Mouse (Mus musculus): ENCODE results near the gene Smco4. TPM values are rescaled to one million over a fixed set of nuclear protein-coding genes. Genes with fewer than 3 reads are reported as not detected.
A peak's percentile ranks its signal among the peaks of the same experiment; 100 is the strongest.

Smco4 gene
- polyA plus RNA-seq, 1 experiment from 2014 or later, result 1.5 TPM

DNA sequence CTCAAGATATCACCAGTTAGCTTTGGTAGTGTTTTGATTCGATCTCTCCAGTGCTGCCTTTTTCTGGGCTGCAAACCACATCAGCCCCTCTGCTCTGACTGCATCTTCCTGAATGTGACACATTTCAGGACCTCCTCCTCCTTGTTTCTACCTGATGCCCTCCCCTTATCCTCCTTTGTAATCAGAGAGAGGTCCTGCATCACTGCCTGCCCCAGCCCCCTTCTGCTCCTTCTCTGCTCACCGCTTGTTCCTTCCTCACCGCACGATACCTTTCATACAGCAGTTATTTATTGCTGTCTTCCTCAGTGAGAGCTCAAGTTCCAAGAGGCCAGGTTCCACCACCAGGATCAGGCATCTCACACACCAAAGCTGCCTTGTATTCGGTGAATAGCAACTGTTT is 38.0 kb downstream of the Smco4 start:
- peaks cover 48% of the 10 kb centered on the region for H3K4me1 ChIP-seq (ENCODE audit: control insufficient read depth, insufficient read depth, low read length)
- H3K9me3 ChIP-seq (replicated peaks; ENCODE audit: control insufficient read depth, low read length), result no peaks in the 10 kb centered on the region
- ATAC-seq (replicated peaks; ENCODE audit: extremely low read depth, insufficient read depth, low FRiP score), result no peak
- no peak overlapping the region for H3K9ac ChIP-seq (ENCODE audit: low read length)
- H3K4me2 ChIP-seq (ENCODE audit: low read depth, low read length), result no peak overlapping the region
- no peak overlapping the region for H3K4me3 ChIP-seq (ENCODE audit: low read length)
- H3K36me3 ChIP-seq (ENCODE audit: control insufficient read depth, insufficient read depth), result no peaks in the 10 kb centered on the region
- no peaks in the 10 kb centered on the region for H3K27me3 ChIP-seq (ENCODE audit: control insufficient read depth, insufficient read depth, low read length)
- WGBS, result 82% methylated on average over 5 of the region's 5 CpGs
- H3K27ac ChIP-seq (ENCODE audit: low read length), result no peak overlapping the region

DNA sequence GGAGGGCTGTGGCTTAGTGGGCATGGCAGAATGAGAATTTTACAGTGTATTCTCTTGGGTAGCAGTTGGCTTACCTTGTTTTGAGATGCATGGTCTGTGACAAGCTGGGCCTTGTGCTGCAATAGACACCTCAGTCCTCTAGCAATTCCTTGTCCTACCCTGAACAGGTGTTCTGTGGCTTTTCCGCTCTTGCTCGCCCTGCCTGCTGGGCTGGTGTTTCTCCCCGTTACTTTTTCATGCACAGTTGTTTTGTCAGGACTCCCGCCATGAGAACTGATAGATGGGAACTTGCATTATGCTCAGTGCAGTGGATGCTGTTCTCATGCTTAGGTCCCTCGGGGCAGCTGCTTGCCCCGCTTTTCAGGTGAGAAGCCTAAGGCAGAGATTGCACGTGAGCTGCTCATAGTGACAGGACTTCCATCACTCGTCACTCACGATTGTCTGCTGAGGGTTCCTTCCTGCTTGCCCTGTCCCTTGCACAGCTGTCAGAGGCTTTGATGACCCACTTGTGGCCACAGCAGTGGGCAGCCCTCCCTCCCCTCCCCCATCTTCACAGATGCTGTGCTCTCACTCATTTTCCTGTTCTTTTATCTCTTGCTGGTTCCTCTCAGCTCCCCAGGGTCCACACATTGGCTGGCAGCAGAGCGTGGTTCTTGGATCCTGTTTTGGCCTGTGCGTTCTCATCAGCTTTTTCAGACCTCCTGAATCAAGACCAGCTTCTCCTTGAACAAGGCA is 40.3 kb downstream of the Smco4 start:
- Histone ChIP-seq H3K27me3 (ENCODE audit: control insufficient read depth, insufficient read depth, low read length) (no peaks in the 10 kb centered on the region), H3K4me1 (ENCODE audit: control insufficient read depth, insufficient read depth, low read length) (peaks cover 42% of the 10 kb centered on the region), H3K9me3 (replicated peaks; ENCODE audit: control insufficient read depth, low read length) (no peaks in the 10 kb centered on the region), H3K4me3 (ENCODE audit: low read length) (no peak overlapping the region), H3K4me2 (ENCODE audit: low read depth, low read length) (no peak overlapping the region), H3K36me3 (ENCODE audit: control insufficient read depth, insufficient read depth) (no peaks in the 10 kb centered on the region), H3K9ac (ENCODE audit: low read length) (no peak overlapping the region), H3K27ac (ENCODE audit: low read length) (no peak overlapping the region)
- ATAC-seq (replicated peaks; ENCODE audit: extremely low read depth, insufficient read depth, low FRiP score), result no peak
- WGBS, result 63% methylated on average over 11 of the region's 11 CpGs

DNA sequence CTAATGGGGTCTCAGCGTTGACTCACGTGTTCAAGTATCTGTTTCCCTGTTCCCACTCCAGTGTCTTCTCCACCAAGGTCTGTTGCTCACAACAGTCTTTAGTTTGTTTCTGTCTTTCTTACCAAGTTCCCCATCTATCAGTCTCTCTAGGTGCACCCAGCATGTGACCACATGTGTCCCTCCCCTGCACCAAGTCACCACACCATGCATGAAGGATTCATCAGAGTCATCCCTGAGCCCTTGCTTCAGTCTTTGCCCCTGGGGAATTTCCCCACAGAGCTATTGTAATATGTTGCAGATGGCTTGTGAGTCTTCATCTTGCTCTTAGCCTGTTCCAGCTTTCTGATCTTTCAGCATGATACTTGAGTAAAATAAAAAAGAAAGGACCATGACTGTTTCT is 40.9 kb downstream of the Smco4 start:
- WGBS, result 65% methylated on average over 2 of the region's 2 CpGs
- H3K4me3 ChIP-seq (ENCODE audit: low read length), result no peak overlapping the region
- H3K4me2 ChIP-seq (ENCODE audit: low read depth, low read length), result no peak overlapping the region
- H3K27me3 ChIP-seq (ENCODE audit: control insufficient read depth, insufficient read depth, low read length), result no peaks in the 10 kb centered on the region
- peaks cover 36% of the 10 kb centered on the region for H3K4me1 ChIP-seq (ENCODE audit: control insufficient read depth, insufficient read depth, low read length)
- H3K27ac ChIP-seq (ENCODE audit: low read length), result no peak overlapping the region
- no peaks in the 10 kb centered on the region for H3K9me3 ChIP-seq (replicated peaks; ENCODE audit: control insufficient read depth, low read length)
- no peaks in the 10 kb centered on the region for H3K36me3 ChIP-seq (ENCODE audit: control insufficient read depth, insufficient read depth)
- ATAC-seq (replicated peaks; ENCODE audit: extremely low read depth, insufficient read depth, low FRiP score), result no peak
- no peak overlapping the region for H3K9ac ChIP-seq (ENCODE audit: low read length)

DNA sequence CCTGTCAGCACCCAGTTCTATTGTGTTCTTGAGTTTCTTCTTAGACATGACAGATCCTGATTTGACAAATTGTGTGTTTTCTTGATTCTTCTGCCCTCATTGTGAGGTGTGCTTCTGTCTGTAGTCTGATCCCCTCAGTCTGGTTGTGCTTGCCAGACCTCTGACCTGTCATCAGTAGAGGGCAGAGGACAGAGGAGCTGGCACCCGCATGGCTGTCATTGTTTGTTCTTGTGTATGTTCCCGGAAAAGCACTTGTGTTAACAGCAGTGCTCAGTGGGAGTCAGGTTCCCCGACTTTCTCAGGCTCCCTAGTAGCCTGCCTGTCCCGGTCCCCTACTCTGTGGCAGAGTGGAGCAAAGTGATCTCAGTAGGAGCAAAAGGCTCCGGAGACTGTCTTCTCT is 42.2 kb downstream of the Smco4 start:
- WGBS, result 43% methylated on average over 5 of the region's 5 CpGs
- Histone ChIP-seq H3K4me2 (ENCODE audit: low read depth, low read length) (no peak overlapping the region), H3K9ac (ENCODE audit: low read length) (no peak overlapping the region), H3K27me3 (ENCODE audit: control insufficient read depth, insufficient read depth, low read length) (no peaks in the 10 kb centered on the region), H3K9me3 (replicated peaks; ENCODE audit: control insufficient read depth, low read length) (no peaks in the 10 kb centered on the region), H3K36me3 (ENCODE audit: control insufficient read depth, insufficient read depth) (no peaks in the 10 kb centered on the region), H3K27ac (ENCODE audit: low read length) (no peak overlapping the region), H3K4me3 (ENCODE audit: low read length) (no peak overlapping the region), H3K4me1 (ENCODE audit: control insufficient read depth, insufficient read depth, low read length) (peaks cover 28% of the 10 kb centered on the region)
- 0 out of 2 replicates have a peak, but pooled peaks have one; percentile 11 for ATAC-seq (replicated peaks; ENCODE audit: extremely low read depth, insufficient read depth, low FRiP score)

DNA sequence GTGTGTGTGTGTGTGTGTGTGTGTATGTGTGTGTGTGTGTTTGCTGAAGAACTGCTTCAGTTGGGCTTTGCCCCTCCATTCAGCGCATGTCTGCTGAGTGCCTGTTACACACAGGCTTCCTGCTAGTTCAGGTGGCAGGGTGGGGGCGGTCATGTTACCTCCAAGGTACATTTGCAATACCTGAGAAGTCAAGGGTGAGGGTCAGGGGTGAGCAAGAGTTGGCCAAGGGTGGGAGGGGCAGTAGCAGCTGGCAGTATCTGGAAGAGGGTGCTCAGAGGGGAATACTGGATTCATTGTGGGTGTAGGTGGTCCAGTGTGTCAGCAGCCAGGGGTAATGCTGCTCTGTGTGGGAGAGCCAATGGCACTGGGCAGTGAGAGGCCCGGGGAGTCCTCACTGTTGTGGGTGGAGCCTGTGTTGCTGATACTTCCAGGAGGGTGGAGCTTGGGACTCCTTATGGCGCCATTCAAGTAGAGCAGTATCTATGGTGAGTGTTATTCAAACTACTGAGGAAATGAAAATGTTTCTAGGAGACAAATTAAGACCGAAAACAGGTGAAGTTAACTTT is 43.7 kb downstream of the Smco4 start:
- 83% methylated on average over 5 of the region's 5 CpGs for WGBS

DNA sequence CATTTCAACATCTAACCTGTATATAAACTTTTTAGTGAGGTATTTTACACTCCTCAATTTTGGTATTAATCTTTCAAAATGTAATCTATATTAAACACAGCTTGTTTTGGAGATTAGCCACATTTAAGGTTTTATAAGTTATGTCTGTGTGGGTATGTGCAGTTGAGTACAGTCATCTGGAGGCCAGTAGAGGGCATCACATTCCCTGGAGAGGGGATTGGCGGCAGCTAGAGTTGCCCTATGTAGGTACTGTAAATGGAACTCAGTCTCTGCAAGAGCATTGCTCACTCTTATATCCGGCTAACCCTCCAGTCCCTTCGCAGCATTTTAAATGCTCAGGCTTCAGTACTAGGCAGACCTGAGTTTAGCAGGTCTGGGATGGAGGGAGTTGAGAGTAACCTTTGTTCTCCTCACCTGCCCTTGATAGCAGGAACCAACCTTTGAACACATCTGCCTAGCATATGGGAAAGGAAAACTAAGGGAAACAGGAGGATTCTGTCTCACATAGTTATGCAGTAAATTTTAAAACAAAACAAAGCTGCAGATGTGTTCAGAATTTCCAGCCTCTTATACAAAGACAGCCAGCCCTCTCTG is 44.3 kb downstream of the Smco4 start:
- 86% methylated on average over 3 of the region's 3 CpGs for WGBS

More for the DNA sequence above, 43.7 kb downstream of the Smco4 start:
- no peaks in the 10 kb centered on the region for H3K36me3 ChIP-seq (ENCODE audit: control insufficient read depth, insufficient read depth)
- no peak overlapping the region for H3K27ac ChIP-seq (ENCODE audit: low read length)
- H3K4me1 ChIP-seq (ENCODE audit: control insufficient read depth, insufficient read depth, low read length), result peaks cover 29% of the 10 kb centered on the region
- ATAC-seq (replicated peaks; ENCODE audit: extremely low read depth, insufficient read depth, low FRiP score), result no peak
- H3K9me3 ChIP-seq (replicated peaks; ENCODE audit: control insufficient read depth, low read length), result no peaks in the 10 kb centered on the region
- no peak overlapping the region for H3K4me2 ChIP-seq (ENCODE audit: low read depth, low read length)
- no peaks in the 10 kb centered on the region for H3K27me3 ChIP-seq (ENCODE audit: control insufficient read depth, insufficient read depth, low read length)
- no peak overlapping the region for H3K4me3 ChIP-seq (ENCODE audit: low read length)
- no peak overlapping the region for H3K9ac ChIP-seq (ENCODE audit: low read length)

DNA sequence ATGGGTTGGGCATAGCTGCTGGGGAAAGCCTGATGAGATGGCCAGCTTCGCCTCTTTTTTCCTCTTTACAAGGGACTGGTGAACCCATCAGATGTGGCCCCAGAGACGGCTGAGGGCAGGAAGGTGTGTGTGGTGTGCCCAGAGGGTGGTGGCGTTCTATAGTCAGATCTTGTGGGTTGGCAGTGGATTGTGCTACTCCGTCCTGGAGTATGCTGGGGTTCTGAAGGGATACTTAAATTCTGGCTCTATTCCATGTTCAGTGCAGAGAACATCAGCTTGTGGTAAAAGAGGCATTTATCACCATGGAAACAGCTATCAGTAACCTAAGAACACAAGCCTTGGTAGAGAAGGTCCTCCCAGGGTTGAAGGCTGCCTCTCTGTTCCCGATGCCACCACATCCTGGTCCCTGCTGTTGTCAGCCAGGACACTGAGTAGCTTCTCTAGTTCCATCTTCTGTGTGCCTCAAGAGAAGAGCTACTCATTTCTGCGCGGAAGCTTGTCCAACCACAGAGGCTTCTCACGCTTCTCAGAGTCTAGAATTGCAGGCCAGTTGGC is 45.8 kb downstream of the Smco4 start:
- ATAC-seq (replicated peaks; ENCODE audit: extremely low read depth, insufficient read depth, low FRiP score), result no peak
- Histone ChIP-seq H3K27me3 (ENCODE audit: control insufficient read depth, insufficient read depth, low read length) (no peaks in the 10 kb centered on the region), H3K27ac (ENCODE audit: low read length) (no peak overlapping the region), H3K4me1 (ENCODE audit: control insufficient read depth, insufficient read depth, low read length) (peaks cover 27% of the 10 kb centered on the region), H3K4me2 (ENCODE audit: low read depth, low read length) (no peak overlapping the region), H3K9me3 (replicated peaks; ENCODE audit: control insufficient read depth, low read length) (no peaks in the 10 kb centered on the region), H3K36me3 (ENCODE audit: control insufficient read depth, insufficient read depth) (no peaks in the 10 kb centered on the region), H3K4me3 (ENCODE audit: low read length) (no peak overlapping the region), H3K9ac (ENCODE audit: low read length) (no peak overlapping the region)
- 76% methylated on average over 8 of the region's 8 CpGs for WGBS

More for the DNA sequence above, 44.3 kb downstream of the Smco4 start:
- no peak for ATAC-seq (replicated peaks; ENCODE audit: extremely low read depth, insufficient read depth, low FRiP score)
- Histone ChIP-seq H3K4me2 (ENCODE audit: low read depth, low read length) (no peak overlapping the region), H3K36me3 (ENCODE audit: control insufficient read depth, insufficient read depth) (no peaks in the 10 kb centered on the region), H3K9ac (ENCODE audit: low read length) (no peak overlapping the region), H3K9me3 (replicated peaks; ENCODE audit: control insufficient read depth, low read length) (no peaks in the 10 kb centered on the region), H3K4me1 (ENCODE audit: control insufficient read depth, insufficient read depth, low read length) (peaks cover 33% of the 10 kb centered on the region), H3K4me3 (ENCODE audit: low read length) (no peak overlapping the region), H3K27me3 (ENCODE audit: control insufficient read depth, insufficient read depth, low read length) (no peaks in the 10 kb centered on the region), H3K27ac (ENCODE audit: low read length) (no peak overlapping the region)

DNA sequence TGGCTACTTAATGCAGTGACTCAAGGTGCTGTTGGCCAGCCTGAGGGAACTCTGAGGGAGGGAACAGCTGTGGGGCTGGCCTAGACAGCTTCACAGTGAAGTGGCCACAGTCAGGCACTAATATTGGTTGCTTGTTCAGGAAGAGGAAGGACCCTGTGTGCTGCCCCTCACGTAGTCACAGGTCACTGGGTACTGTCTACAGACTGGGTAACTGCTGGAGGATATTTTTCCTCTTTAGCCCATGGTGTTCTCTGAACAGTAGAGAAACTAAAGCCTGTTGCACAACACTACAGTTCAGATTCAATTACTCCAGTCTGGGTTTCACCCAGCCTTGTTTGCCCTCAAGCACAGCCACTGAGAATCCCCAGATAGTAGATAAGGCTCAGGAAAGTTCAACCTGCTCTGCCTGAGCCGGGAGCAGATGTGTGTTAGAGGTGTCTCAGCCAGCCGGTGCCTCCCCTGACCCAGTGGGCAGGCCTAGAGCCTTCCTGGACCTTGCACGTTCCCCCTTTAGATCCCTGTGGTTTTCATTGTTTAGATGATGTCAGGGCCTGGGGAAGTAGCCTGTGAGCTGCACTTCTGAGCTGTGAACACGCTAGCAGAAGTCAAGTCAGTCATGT is 48.6 kb downstream of the Smco4 start:
- no peak; the same call in 1 of the 2 replicates for ATAC-seq (replicated peaks; ENCODE audit: extremely low read depth, insufficient read depth, low FRiP score)
- Histone ChIP-seq H3K27ac (ENCODE audit: low read length) (no peak overlapping the region), H3K27me3 (ENCODE audit: control insufficient read depth, insufficient read depth, low read length) (no peaks in the 10 kb centered on the region), H3K4me3 (ENCODE audit: low read length) (no peak overlapping the region), H3K9me3 (replicated peaks; ENCODE audit: control insufficient read depth, low read length) (no peaks in the 10 kb centered on the region), H3K4me1 (ENCODE audit: control insufficient read depth, insufficient read depth, low read length) (peaks cover 7% of the 10 kb centered on the region), H3K36me3 (ENCODE audit: control insufficient read depth, insufficient read depth) (peaks cover 3% of the 10 kb centered on the region), H3K4me2 (ENCODE audit: low read depth, low read length) (no peak overlapping the region), H3K9ac (ENCODE audit: low read length) (no peak overlapping the region)
- 42% methylated on average over 5 of the region's 5 CpGs for WGBS

Measured in heart, embryonic 16.5 days (tissue).